Mouse (Mus musculus) hindbrain, embryonic 12.5 days (tissue): Measurements from ENCODE around the gene Fmo1. TPM values are rescaled to one million over a fixed set of nuclear protein-coding genes. Genes with fewer than 3 reads are reported as not detected.
"Not testable (repeated sequence)": the region's sequence is repeated elsewhere in the genome, so short reads cannot be mapped to it uniquely, and the experiment has no call there.

Experiments used
- ATAC-seq: fragments of 200-750 bp; cut with Nextera tagmentation; 2 replicates; pipeline ENCODE4 v1.8.0; 2017; ENCODE audit warnings: moderate TSS enrichment; ENCODE audit not compliant: low FRiP score
- H3K27ac ChIP-seq: fragments of 300-500 bp; sonication (generic); 2 replicates; pipeline ENCODE4 v1.5.1; 2016; ENCODE audit warnings: mild to moderate bottlenecking
- H3K27me3 ChIP-seq: fragments of 300-500 bp; sonication (generic); 2 replicates; pipeline ENCODE4 v1.6.1; 2016; ENCODE audit warnings: mild to moderate bottlenecking
- H3K36me3 ChIP-seq: fragments of 300-500 bp; sonication (generic); 2 replicates; pipeline ENCODE4 v1.6.1; 2016; ENCODE audit warnings: mild to moderate bottlenecking
- H3K4me1 ChIP-seq: fragments of 300-500 bp; sonication (generic); 2 replicates; pipeline ENCODE4 v1.6.1; 2016
- H3K4me2 ChIP-seq: fragments of 300-500 bp; sonication (generic); replicated peaks from 2 replicates; pipeline ENCODE4 v1.6.1; 2016; ENCODE audit warnings: mild to moderate bottlenecking
- H3K4me3 ChIP-seq: fragments of 300-500 bp; sonication (generic); 2 replicates; pipeline ENCODE4 v1.5.1; 2016; ENCODE audit warnings: mild to moderate bottlenecking
- H3K9ac ChIP-seq: fragments of 300-500 bp; sonication (generic); 2 replicates; pipeline ENCODE4 v1.6.1; 2016; ENCODE audit warnings: mild to moderate bottlenecking, moderate library complexity
- H3K9me3 ChIP-seq: fragments of 300-500 bp; sonication (generic); replicated peaks from 2 replicates; pipeline ENCODE4 v1.6.1; 2016; ENCODE audit warnings: mild to moderate bottlenecking
- WGBS: fragments of 180-500 bp; shearing (Covaris S2); methylation state at CpG from one replicate; pipeline ENCODE4 v1.1.7; 2016; 5-methylcytosine and 5-hydroxymethylcytosine counted together
- polyA plus RNA-seq: library from polyadenylated mRNA; unstranded; fragments of >200 nt; fragmentation: Nextera tagmentation; extraction: Ambion mirVana; gene quantifications from 2 replicates; pipeline ENCODE4 v1.2.1, GENCODE M21; 2016

Gene Fmo1
- polyA plus RNA-seq, 1 experiment from 2014 or later = 28.3 TPM

DNA sequence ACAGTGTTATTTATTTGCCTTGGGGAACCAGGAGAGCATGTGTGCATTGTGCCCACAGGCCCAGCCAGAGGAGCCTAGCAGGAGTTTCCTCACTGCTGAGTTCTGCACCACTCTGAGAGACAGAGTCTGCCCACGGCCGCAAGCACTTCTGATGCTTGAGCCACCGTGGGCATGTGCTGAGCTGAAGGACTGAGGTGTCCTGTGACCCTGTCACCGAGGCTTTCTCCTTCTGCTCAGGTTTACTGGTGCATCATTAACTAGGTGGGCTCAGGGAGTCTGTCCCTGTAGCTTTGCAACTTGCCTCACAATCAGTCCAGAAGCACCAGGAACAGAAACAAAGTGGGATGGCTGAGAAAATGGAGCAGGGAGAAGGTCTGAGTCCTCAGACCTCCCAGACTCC is 51.5 kb downstream of the Fmo1 start:
- 71% methylated on average over 4 of the region's 4 CpGs for WGBS

DNA sequence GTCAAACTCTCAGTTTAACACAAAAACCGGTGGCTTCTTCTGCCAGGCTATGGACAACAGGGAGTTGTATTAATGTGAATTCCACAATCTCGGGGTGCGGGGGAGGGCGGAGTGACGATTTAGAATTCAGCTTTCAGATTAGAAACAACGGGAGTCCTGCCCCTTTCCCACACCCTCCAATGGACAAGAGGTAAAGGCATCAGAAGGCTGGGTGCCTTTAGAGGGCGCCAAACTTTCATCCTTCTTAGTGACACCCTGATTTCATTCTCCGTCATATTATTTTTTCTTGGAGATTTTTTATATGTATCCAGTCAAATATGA is 52.6 kb downstream of the Fmo1 start, which contains the start of gene Fmo4:
Gene Fmo4 (minus strand): TSS at position 137 of the 321 bp plus-strand sequence.
- Histone ChIP-seq H3K27ac (no peak within 1 kb of the TSS), H3K4me3 (no peak within 1 kb of the TSS), H3K27me3 (no peaks in the 10 kb centered on the region), H3K36me3 (no peaks in the 10 kb centered on the region), H3K4me2 (no peak within 1 kb of the TSS), H3K4me1 (no peaks in the 10 kb centered on the region), H3K9me3 (no peaks in the 10 kb centered on the region), H3K9ac (no peak within 1 kb of the TSS)
- WGBS = 43% methylated on average over 8 of the region's 8 CpGs
- 0 out of 2 replicates have a peak, but pooled peaks have one; percentile 16 for ATAC-seq

More for the DNA sequence above, 51.5 kb downstream of the Fmo1 start:
- Histone ChIP-seq H3K4me1 (no peaks in the 10 kb centered on the region), H3K27ac (no peak overlapping the region), H3K9me3 (no peaks in the 10 kb centered on the region), H3K36me3 (no peaks in the 10 kb centered on the region), H3K4me2 (no peak overlapping the region), H3K9ac (no peak overlapping the region), H3K4me3 (no peak overlapping the region), H3K27me3 (no peaks in the 10 kb centered on the region)
- ATAC-seq = no peak

DNA sequence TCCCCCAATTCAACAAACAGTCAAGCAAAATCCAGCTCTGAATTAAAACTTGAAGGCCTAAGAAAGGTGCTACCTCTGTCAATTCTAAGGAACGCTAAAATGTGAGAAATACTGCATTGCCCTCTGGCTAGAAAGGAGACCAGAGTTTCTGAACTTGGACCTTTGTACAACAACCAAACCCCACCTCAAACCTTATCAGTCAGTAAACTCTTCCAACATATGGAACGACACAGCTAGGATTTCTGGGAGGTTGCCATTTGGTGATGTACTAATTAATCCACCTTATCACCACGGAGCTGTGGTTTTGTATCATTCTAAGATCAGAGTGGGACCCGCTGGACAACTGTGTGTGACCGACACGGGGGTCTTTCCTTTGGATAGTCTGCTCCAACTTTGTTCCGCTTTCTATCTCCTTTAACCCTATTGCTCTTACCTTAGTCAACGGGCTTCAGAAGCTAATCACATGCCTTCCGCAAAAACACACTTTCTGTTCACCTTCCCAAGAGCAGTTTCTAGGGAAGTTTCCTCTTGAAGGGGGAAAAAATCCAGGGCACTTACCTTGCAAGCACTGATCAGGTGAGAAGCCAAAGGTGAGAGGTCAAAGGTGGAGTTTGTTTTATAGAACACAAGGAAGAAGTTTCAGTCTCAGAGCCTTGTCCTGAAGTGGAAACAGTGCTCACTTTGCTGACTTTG is 53.1 kb downstream of the Fmo1 start:
- Histone ChIP-seq H3K9me3 (no peaks in the 10 kb centered on the region), H3K4me1 (no peaks in the 10 kb centered on the region), H3K4me3 (no peak overlapping the region), H3K27me3 (no peaks in the 10 kb centered on the region), H3K9ac (no peak overlapping the region), H3K27ac (no peak overlapping the region), H3K4me2 (no peak overlapping the region), H3K36me3 (no peaks in the 10 kb centered on the region)
- no peak for ATAC-seq
- WGBS = 92% methylated on average over 9 of the region's 9 CpGs

DNA sequence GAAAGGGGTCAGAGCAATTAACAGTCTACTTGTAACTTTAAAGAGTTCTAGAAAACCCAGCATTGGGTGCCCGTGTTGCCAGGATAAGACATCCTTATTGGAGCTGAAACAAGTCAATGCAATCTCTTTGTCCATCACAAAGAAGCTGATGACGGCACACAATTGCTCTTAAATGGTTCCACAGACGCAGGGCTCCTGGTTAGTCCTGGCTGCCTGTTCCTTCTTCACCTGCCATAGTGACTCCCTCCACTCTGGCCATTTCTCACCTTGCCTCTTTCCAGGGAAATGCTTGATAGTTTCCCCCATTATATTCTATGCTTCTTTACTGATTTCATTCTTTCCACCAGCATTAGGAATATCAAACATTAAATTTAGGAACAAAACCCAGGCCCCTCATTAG is 57.9 kb downstream of the Fmo1 start:
- Histone ChIP-seq H3K4me1 (no peaks in the 10 kb centered on the region), H3K36me3 (no peaks in the 10 kb centered on the region), H3K9me3 (no peaks in the 10 kb centered on the region), H3K27me3 (no peaks in the 10 kb centered on the region), H3K4me2 (no peak overlapping the region), H3K9ac (no peak overlapping the region), H3K4me3 (no peak overlapping the region), H3K27ac (no peak overlapping the region)
- ATAC-seq = no peak
- WGBS = 80% methylated on average over 3 of the region's 3 CpGs

DNA sequence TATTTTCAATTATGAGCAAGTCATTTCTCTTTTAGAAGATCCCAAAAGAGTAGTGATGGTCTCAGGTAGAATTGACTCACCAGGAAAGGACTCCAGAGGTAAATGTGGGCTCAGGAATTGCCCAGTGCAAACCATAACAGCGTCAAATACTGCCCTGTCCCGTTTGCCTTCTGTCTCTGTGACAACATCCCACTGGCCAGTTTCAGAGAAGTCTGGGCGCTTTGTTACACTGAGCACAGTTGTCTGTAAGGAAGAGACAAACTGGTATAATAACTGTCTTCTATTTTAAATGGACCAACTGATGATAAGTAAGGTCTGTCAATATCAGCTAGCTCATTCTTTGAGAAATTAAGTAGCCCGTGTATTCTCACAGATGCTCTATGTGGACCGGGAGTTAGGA is 59.0 kb downstream of the Fmo1 start:
- H3K27me3 ChIP-seq = no peaks in the 10 kb centered on the region
- WGBS = 88% methylated on average over 5 of the region's 5 CpGs
- H3K36me3 ChIP-seq = no peaks in the 10 kb centered on the region
- H3K4me3 ChIP-seq = no peak overlapping the region
- no peak overlapping the region for H3K27ac ChIP-seq
- no peaks in the 10 kb centered on the region for H3K4me1 ChIP-seq
- no peak overlapping the region for H3K4me2 ChIP-seq
- no peak overlapping the region for H3K9ac ChIP-seq
- no peaks in the 10 kb centered on the region for H3K9me3 ChIP-seq
- no peak for ATAC-seq

DNA sequence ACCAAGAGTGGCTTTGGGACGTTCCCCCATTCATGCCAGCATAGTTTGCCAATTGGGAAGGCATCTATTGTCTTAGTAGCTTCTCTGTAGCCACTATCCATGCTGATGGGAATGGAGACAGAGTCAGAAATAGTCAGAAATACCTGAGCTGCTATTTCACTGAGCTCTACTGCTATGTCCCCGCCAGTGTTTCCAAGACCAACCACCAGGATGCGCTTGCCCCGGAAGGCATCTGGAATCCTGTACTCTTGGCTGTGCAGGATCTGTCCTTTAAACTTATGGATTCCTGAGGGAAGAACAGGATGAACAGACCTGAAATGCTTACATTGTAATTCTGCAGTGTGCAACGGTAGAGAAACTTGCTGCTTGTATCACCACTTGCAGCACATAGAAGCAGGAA is 61.4 kb downstream of the Fmo1 start:
- ATAC-seq = no peak
- WGBS = 55% methylated on average over 5 of the region's 5 CpGs

DNA sequence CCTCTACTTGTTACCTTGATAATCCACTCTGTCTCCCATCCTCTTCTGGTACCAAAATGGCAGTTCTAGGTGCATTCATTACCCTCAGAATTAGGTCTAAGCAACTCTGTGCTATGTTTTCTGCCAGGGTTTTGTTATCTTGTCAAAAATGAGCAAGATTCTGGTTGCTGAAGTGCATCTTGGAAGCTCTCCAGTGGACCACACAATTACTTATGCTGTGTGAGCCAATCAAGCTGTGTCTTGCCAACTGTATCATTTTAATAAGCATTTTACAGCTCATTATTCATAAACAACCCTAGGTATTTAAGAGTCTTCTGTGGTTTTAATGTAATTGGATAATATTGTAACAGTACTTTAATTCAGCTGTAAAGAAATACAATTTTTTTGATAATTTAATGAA is 70.0 kb downstream of the Fmo1 start:
- Histone ChIP-seq H3K9ac (no peak overlapping the region), H3K9me3 (no peaks in the 10 kb centered on the region), H3K4me1 (no peaks in the 10 kb centered on the region), H3K4me3 (no peak overlapping the region), H3K4me2 (no peak overlapping the region), H3K27ac (no peak overlapping the region), H3K27me3 (no peaks in the 10 kb centered on the region), H3K36me3 (no peaks in the 10 kb centered on the region)
- no peak for ATAC-seq

More for the DNA sequence above, 61.4 kb downstream of the Fmo1 start:
- Histone ChIP-seq H3K27ac (no peak overlapping the region), H3K36me3 (no peaks in the 10 kb centered on the region), H3K4me2 (no peak overlapping the region), H3K9ac (no peak overlapping the region), H3K27me3 (no peaks in the 10 kb centered on the region), H3K9me3 (no peaks in the 10 kb centered on the region), H3K4me3 (no peak overlapping the region), H3K4me1 (no peaks in the 10 kb centered on the region)

DNA sequence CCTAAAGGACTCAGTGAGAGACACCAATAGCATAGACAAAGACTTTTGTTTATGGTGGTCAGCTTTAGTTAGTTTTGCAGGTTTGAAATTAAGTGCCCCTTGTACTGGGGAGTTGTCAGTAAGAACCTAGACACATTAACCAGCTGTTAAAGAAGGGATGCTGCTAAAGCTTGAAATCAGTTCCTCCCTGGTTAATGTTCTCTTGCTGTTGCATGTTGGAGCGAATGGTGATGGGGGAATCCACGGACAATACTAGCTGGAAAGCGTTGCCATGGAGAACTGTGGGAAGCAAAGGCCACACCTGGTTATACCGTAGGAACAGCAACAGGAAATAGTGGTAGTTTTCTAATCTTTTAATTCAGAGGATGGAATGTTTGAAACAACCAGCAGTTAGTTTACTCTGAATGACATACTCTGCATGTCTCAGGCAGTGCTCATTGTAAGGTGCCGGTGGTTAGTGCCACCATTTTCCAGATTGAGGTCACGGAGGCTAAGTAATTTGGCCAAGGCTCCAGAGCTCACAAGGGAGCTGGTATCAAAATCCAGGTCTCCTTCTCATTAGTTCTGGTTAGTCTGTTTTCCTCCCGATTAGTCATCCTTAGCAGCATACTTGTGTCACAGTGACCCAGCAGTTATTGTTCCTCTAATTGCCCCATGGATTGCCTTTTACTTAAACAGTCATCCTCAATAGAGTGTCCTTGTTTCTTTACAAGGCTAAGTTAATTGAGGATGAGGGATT is 73.9 kb downstream of the Fmo1 start:
- no peaks in the 10 kb centered on the region for H3K36me3 ChIP-seq
- H3K9me3 ChIP-seq = no peaks in the 10 kb centered on the region
- H3K9ac ChIP-seq = no peak overlapping the region
- no peak overlapping the region for H3K27ac ChIP-seq
- H3K4me2 ChIP-seq = no peak overlapping the region
- H3K4me3 ChIP-seq = no peak overlapping the region
- WGBS = 65% methylated on average over 7 of the region's 7 CpGs
- no peak for ATAC-seq
- no peaks in the 10 kb centered on the region for H3K27me3 ChIP-seq
- no peaks in the 10 kb centered on the region for H3K4me1 ChIP-seq

DNA sequence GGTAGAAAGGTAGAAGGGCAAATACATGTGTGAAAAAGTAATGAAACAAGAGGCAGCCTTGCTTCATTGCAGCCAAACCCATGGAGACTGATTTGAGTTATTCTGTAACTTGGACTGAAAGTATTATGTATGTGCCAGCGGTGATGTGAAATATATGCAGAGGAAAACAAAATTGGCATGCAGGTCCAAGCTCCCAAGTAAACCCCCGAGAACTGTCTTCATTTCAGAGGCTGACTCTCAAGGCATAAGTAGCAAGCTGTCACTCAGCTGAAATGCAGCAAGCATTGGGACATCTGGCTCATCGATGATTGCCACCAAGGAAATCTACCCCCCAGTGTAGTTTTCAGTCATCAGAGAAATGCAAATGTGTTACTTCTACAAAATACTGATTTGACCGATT is 81.2 kb downstream of the Fmo1 start:
- Histone ChIP-seq H3K4me2 (no peak overlapping the region), H3K9ac (no peak overlapping the region), H3K4me1 (no peaks in the 10 kb centered on the region), H3K27ac (no peak overlapping the region), H3K27me3 (no peaks in the 10 kb centered on the region), H3K4me3 (no peak overlapping the region), H3K9me3 (no peaks in the 10 kb centered on the region), H3K36me3 (no peaks in the 10 kb centered on the region)
- ATAC-seq = no peak
- 77% methylated on average over 4 of the region's 4 CpGs for WGBS

DNA sequence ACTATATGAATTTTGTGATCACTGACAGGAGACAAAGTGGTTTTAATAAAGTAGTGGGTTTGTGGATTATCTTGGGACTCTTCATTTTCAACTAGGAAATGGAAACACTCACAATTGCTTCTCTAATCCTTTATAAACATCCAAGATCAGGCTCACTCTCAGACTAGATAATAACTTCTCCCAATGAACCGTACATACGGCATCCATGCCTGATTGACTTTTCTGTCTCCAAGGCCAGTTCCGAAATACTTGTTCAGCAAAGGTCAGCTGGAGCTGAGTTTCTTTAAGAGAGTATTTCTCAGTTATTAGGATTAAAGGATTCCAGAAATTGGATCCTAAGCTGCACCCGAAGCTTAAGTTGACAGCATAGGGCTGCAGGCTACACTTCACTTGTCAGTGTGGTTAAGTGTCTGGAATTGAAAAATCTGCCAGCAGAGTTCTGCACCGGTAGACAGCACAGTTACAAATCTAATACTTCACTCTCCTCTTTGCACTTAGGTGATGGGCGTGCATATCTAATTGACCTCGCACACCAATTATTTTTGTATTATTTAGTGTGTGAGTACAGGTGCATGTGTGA is 82.7 kb downstream of the Fmo1 start:
- no peak overlapping the region for H3K27ac ChIP-seq
- H3K4me3 ChIP-seq = no peak overlapping the region
- H3K36me3 ChIP-seq = no peaks in the 10 kb centered on the region
- H3K9me3 ChIP-seq = no peaks in the 10 kb centered on the region
- H3K27me3 ChIP-seq = no peaks in the 10 kb centered on the region
- WGBS = 83% methylated on average over 7 of the region's 7 CpGs
- H3K9ac ChIP-seq = no peak overlapping the region
- no peak for ATAC-seq
- no peaks in the 10 kb centered on the region for H3K4me1 ChIP-seq
- H3K4me2 ChIP-seq = no peak overlapping the region

DNA sequence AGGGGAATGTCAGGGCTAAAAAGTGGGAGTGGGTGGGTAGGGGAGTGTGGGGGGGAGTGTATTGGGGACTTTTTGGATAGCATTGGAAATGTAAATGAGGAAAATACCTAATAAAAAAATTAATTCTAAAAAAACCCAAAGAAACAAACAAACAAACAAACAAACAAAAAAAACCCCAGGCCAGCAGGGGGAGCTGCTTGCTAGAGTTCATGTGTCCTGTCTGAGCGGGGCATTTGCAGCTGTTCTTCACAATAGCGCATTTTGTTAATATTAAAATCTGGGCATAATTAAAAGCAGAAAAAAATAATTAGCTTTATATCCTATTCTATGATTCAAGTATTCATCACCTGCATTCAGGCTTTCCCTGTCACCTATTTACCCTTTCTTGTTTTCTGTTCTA is 85.4 kb downstream of the Fmo1 start:
- 96% methylated on average over 2 of the region's 2 CpGs for WGBS
- H3K9ac ChIP-seq, H3K4me2 ChIP-seq, H3K4me1 ChIP-seq, H3K27me3 ChIP-seq, H3K27ac ChIP-seq, H3K4me3 ChIP-seq, H3K9me3 ChIP-seq, H3K36me3 ChIP-seq, ATAC-seq: not testable (repeated sequence)
